ENCODE assay signal across 7 mouse cellular contexts in genomic region chr11:117319543-117320335, GRCm38 (mm10).
DNase-seq lines count a peak whose midpoint lies in the region; ATAC-seq and TF ChIP-seq lines count a peak whose summit lies in the region.

No protein-coding gene starts in this region.

- TF ChIP-seq RAD21 in MEL (IDR thresholded peaks at IDR 0.05; ENCODE audit: low read depth, low read length) = no peak

- TF ChIP-seq EP300 in MEL (IDR thresholded peaks at IDR 0.05; ENCODE audit: low read depth in 1 of 2, low read length in 2 of 2) = peak in 1 of 2 experiments; percentile 68; a peak in 3 of 4 replicates

- no peaks in the 10 kb centered on the region; the same call in 1 of the 2 replicates for H3K79me2 ChIP-seq in MEL (ENCODE audit: control insufficient read depth, insufficient read depth, low read length, poor library complexity)

- H3K4me3 ChIP-seq in MEL (ENCODE audit: control insufficient read depth in 1 of 2, insufficient read depth in 1 of 2, low read depth in 2 of 2, low read length in 2 of 2) = peak overlapping the region; percentile 36 to 43
- no peak overlapping the region for H3K4me3 ChIP-seq in embryonic facial prominence, embryonic 11.5 days (ENCODE audit: low read depth, low read length)
- no peak overlapping the region for H3K4me3 ChIP-seq in liver, embryonic 16.5 days (ENCODE audit: low read depth, low read length)
- no peak overlapping the region for H3K4me3 ChIP-seq in neural tube, embryonic 11.5 days (ENCODE audit: low read depth, low read length)

- peak overlapping the region; percentile 90 for H3K27ac ChIP-seq in MEL (ENCODE audit: control insufficient read depth, low read depth, low read length)
- H3K27ac ChIP-seq in embryonic facial prominence, embryonic 11.5 days (replicated peaks; ENCODE audit: low read depth, low read length) = peak overlapping the region; percentile 86
- peak overlapping the region; percentile 72 for H3K27ac ChIP-seq in liver, embryonic 16.5 days (ENCODE audit: low read length)
- peak overlapping the region; percentile 94 for H3K27ac ChIP-seq in neural tube, embryonic 11.5 days (ENCODE audit: low read depth, low read length)

- peaks cover 0 to 55% of the 10 kb centered on the region in 2 experiments; a peak in 2 of 4 replicates for H3K36me3 ChIP-seq in MEL (ENCODE audit: control insufficient read depth in 1 of 2, insufficient read depth in 2 of 2, low read length in 2 of 2)
- no peaks in the 10 kb centered on the region for H3K36me3 ChIP-seq in embryonic facial prominence, embryonic 11.5 days (replicated peaks; ENCODE audit: control insufficient read depth, insufficient read depth, low read depth, low read length)
- no peaks in the 10 kb centered on the region for H3K36me3 ChIP-seq in liver, embryonic 16.5 days (ENCODE audit: control insufficient read depth, insufficient read depth)
- H3K36me3 ChIP-seq in neural tube, embryonic 11.5 days (ENCODE audit: control insufficient read depth, insufficient read depth, low read length) = peaks cover 2% of the 10 kb centered on the region; the same call in 1 of the 2 replicates

- no peak for TF ChIP-seq CTCF in MEL (IDR thresholded peaks at IDR 0.05 in 2 of 3, conservative IDR thresholded peaks at IDR 0.05 in 1 of 3; ENCODE audit: control insufficient read depth in 1 of 3, insufficient read depth in 1 of 3, low read depth in 2 of 3, low read length in 3 of 3, poor library complexity in 1 of 3, severe bottlenecking in 1 of 3)

- H3K4me2 ChIP-seq in embryonic facial prominence, embryonic 11.5 days (ENCODE audit: low read depth, low read length) = peak overlapping the region; percentile 16; the same call in 1 of the 2 replicates
- H3K4me2 ChIP-seq in liver, embryonic 16.5 days (ENCODE audit: low read depth, low read length) = peak overlapping the region; percentile 24
- no peak overlapping the region; the same call in 1 of the 2 replicates for H3K4me2 ChIP-seq in neural tube, embryonic 11.5 days (ENCODE audit: low read depth)

- 17% methylated on average over 13 of the region's 15 CpGs for WGBS in embryonic facial prominence, embryonic 11.5 days
- 13% methylated on average over 14 of the region's 15 CpGs for WGBS in liver, embryonic 16.5 days (ENCODE audit: insufficient replicate concordance)
- 28% methylated on average over 15 of the region's 15 CpGs for WGBS in neural tube, embryonic 11.5 days

- H3K4me1 ChIP-seq in MEL (ENCODE audit: control insufficient read depth in 1 of 2, insufficient read depth in 2 of 2, low read length in 2 of 2) = peaks cover 41 to 66% of the 10 kb centered on the region in 2 experiments
- H3K4me1 ChIP-seq in embryonic facial prominence, embryonic 11.5 days (ENCODE audit: control insufficient read depth, insufficient read depth, low read length) = peaks cover 41% of the 10 kb centered on the region
- peaks cover 50% of the 10 kb centered on the region for H3K4me1 ChIP-seq in liver, embryonic 16.5 days (ENCODE audit: control insufficient read depth, low read depth, low read length)
- H3K4me1 ChIP-seq in neural tube, embryonic 11.5 days (ENCODE audit: control insufficient read depth, insufficient read depth, low read length) = peaks cover 51% of the 10 kb centered on the region

- no peaks in the 10 kb centered on the region for H3K27me3 ChIP-seq in MEL (ENCODE audit: control insufficient read depth in 1 of 2, insufficient read depth in 2 of 2, low read length in 2 of 2)
- no peaks in the 10 kb centered on the region for H3K27me3 ChIP-seq in embryonic facial prominence, embryonic 11.5 days (ENCODE audit: control insufficient read depth, insufficient read depth, low read length)
- H3K27me3 ChIP-seq in liver, embryonic 16.5 days (ENCODE audit: control insufficient read depth, insufficient read depth, low read depth, low read length) = no peaks in the 10 kb centered on the region
- H3K27me3 ChIP-seq in neural tube, embryonic 11.5 days (ENCODE audit: control insufficient read depth, insufficient read depth, low read length) = no peaks in the 10 kb centered on the region

- peak; percentile 91 for DNase-seq in MEL (ENCODE audit: low read depth, low spot score)
- peak; percentile 88 for DNase-seq in embryonic facial prominence, embryonic 11.5 days (ENCODE audit: low spot score)
- peak; percentile 52 to 70 for DNase-seq in heart, postnatal 36 days
- DNase-seq in neural tube, embryonic 11.5 days (ENCODE audit: low spot score) = peak; percentile 51
- no peak for DNase-seq in cerebellum, postnatal 36 days
- DNase-seq in layer of hippocampus, postnatal 10 days (ENCODE audit: low spot score in 2 of 2) = no peak

- intact Hi-C loops in heart, postnatal 36 days (cut with DNase I) = no loop called here

- peak; percentile 50 for ATAC-seq in embryonic facial prominence, embryonic 11.5 days (replicated peaks; ENCODE audit: insufficient number of reproducible peaks, low FRiP score, low TSS enrichment, low read depth)
- ATAC-seq in liver, embryonic 16.5 days (ENCODE audit: low read depth) = peak; percentile 63
- no peak for ATAC-seq in neural tube, embryonic 11.5 days (ENCODE audit: insufficient read depth, low FRiP score, low TSS enrichment)

- H3K9me3 ChIP-seq in MEL (replicated peaks; ENCODE audit: insufficient read depth, low read length) = no peaks in the 10 kb centered on the region
- no peaks in the 10 kb centered on the region for H3K9me3 ChIP-seq in embryonic facial prominence, embryonic 11.5 days (replicated peaks; ENCODE audit: control insufficient read depth, low read length)
- no peaks in the 10 kb centered on the region for H3K9me3 ChIP-seq in liver, embryonic 16.5 days (replicated peaks; ENCODE audit: control insufficient read depth, low read length)
- H3K9me3 ChIP-seq in neural tube, embryonic 11.5 days (ENCODE audit: control insufficient read depth, low read length) = no peaks in the 10 kb centered on the region

- TF ChIP-seq POLR2A in MEL (IDR thresholded peaks at IDR 0.05; ENCODE audit: control insufficient read depth in 1 of 2, insufficient read depth in 1 of 2, low read depth in 1 of 2, low read length in 2 of 2, poor library complexity in 1 of 2) = peak in 1 of 2 experiments; percentile 43; a peak in 1 of 4 replicates

- peak overlapping the region; percentile 60 for H3K9ac ChIP-seq in MEL (ENCODE audit: control insufficient read depth, low read depth, low read length, poor library complexity, severe bottlenecking)
- no peak overlapping the region for H3K9ac ChIP-seq in embryonic facial prominence, embryonic 11.5 days (replicated peaks; ENCODE audit: low read length)
- H3K9ac ChIP-seq in liver, embryonic 16.5 days (ENCODE audit: low read depth, low read length) = no peak overlapping the region
- no peak overlapping the region for H3K9ac ChIP-seq in neural tube, embryonic 11.5 days (ENCODE audit: low read length)

TF ChIP-seq in MEL, 35 proteins besides CTCF, POLR2A, EP300 and RAD21:
- TF ChIP-seq ZC3H11A (IDR thresholded peaks at IDR 0.05; ENCODE audit: low read depth, low read length) (no peak), POLR2AphosphoS2 (IDR thresholded peaks at IDR 0.05; ENCODE audit: low read length) (no peak), RCOR1 (IDR thresholded peaks at IDR 0.05; ENCODE audit: low read depth, low read length) (no peak), E2F4 (IDR thresholded peaks at IDR 0.05; ENCODE audit: borderline replicate concordance, low read depth, low read length) (no peak), MYC (IDR thresholded peaks at IDR 0.05; ENCODE audit: low read depth, low read length) (0 out of 2 replicates have a peak, but pooled peaks have one; percentile 36), TBP (IDR thresholded peaks at IDR 0.05; ENCODE audit: low read depth, low read length) (no peak), KAT2A (conservative IDR thresholded peaks at IDR 0.05; ENCODE audit: low read depth, low read length) (no peak), ZMIZ1 (IDR thresholded peaks at IDR 0.05; ENCODE audit: low read depth, low read length) (peak; percentile 30; the same call in 1 of the 2 replicates), ETS1 (IDR thresholded peaks at IDR 0.05; ENCODE audit: low read depth, low read length) (peak; percentile 84), TAL1 (IDR thresholded peaks at IDR 0.05; ENCODE audit: low read length) (peak; percentile 18; the same call in 1 of the 2 replicates), TCF12 (IDR thresholded peaks at IDR 0.05; ENCODE audit: low read depth, low read length) (peak; percentile 75), HCFC1 (IDR thresholded peaks at IDR 0.05; ENCODE audit: low read depth, low read length) (peak; percentile 64), UBTF (IDR thresholded peaks at IDR 0.05; ENCODE audit: borderline replicate concordance, insufficient read depth, low read depth, low read length) (no peak), ELF1 (IDR thresholded peaks at IDR 0.05; ENCODE audit: low read depth, low read length) (peak; percentile 21; the same call in 1 of the 2 replicates), CHD2 (IDR thresholded peaks at IDR 0.05; ENCODE audit: low read length) (no peak; the same call in 1 of the 2 replicates), SIN3A (IDR thresholded peaks at IDR 0.05; ENCODE audit: low read length) (0 out of 2 replicates have a peak, but pooled peaks have one; percentile 61), JUND (IDR thresholded peaks at IDR 0.05; ENCODE audit: low read depth, low read length) (peak; percentile 98), MAFK (IDR thresholded peaks at IDR 0.05; ENCODE audit: borderline replicate concordance, low read depth, low read length) (no peak), POLR2AphosphoS5 (IDR thresholded peaks at IDR 0.05; ENCODE audit: borderline replicate concordance, low read depth, low read length) (no peak), BHLHE40 (IDR thresholded peaks at IDR 0.05; ENCODE audit: borderline replicate concordance, low read depth, low read length) (0 out of 2 replicates have a peak, but pooled peaks have one; percentile 17), GABPA (IDR thresholded peaks at IDR 0.05; ENCODE audit: low read depth, low read length) (no peak), GATA1 (IDR thresholded peaks at IDR 0.05; ENCODE audit: low read depth, low read length) (peak; percentile 74)

Comparison
In these comparisons a context has a peak if more than half of its experiments do, and no peak if none do; other contexts are left out.
1. DNase-seq: peak in MEL (single experiment), embryonic facial prominence, embryonic 11.5 days (single experiment), heart, postnatal 36 days (2 of 2) and neural tube, embryonic 11.5 days (single experiment); none in cerebellum, postnatal 36 days (0 of 2) and layer of hippocampus, postnatal 10 days (0 of 2).
2. H3K4me3 ChIP-seq: peak in MEL (2 of 2); none in embryonic facial prominence, embryonic 11.5 days (single experiment), liver, embryonic 16.5 days (single experiment) and neural tube, embryonic 11.5 days (single experiment).
3. Peak in every context shown above with its lines, with median percentiles within 50 percentile points of each other: H3K27ac ChIP-seq.